Mouse (Mus musculus) bone marrow macrophage, adult 2 months (primary cell): ENCODE measurements around the gene Slc38a9. TPM values are rescaled to one million over a fixed set of nuclear protein-coding genes. Genes with fewer than 3 reads are reported as not detected.

Source experiments
- H3K27ac ChIP-seq: 2 replicates; pipeline ENCODE4 v1.5.1; 2012; ENCODE audit warnings: low read depth, low read length; ENCODE audit not compliant: insufficient read depth
- H3K4me1 ChIP-seq: 2 replicates; pipeline ENCODE4 v1.6.1; 2012; ENCODE audit warnings: low read length; ENCODE audit not compliant: control insufficient read depth, insufficient read depth
- H3K4me3 ChIP-seq: 2 replicates; pipeline ENCODE4 v1.5.1; 2012; ENCODE audit warnings: mild to moderate bottlenecking, low read length, moderate library complexity; ENCODE audit not compliant: insufficient read depth
- CTCF ChIP-seq: IDR thresholded peaks from 2 replicates; pipeline ENCODE4 v1.5.1; 2012; ENCODE audit warnings: low read depth, mild to moderate bottlenecking, low read length, moderate library complexity
- POLR2A ChIP-seq: IDR thresholded peaks from 2 replicates; pipeline ENCODE4 v1.6.1; 2012; ENCODE audit warnings: mild to moderate bottlenecking, low read depth, low read length, borderline replicate concordance
- polyA plus RNA-seq: library from polyadenylated mRNA; stranded (reverse); fragments of >200 nt; gene quantifications from 2 replicates; pipeline ENCODE4 v1.2.4, GENCODE M21; 2012; ENCODE audit not compliant: missing spikeins, insufficient read depth, insufficient read length

The Slc38a9 gene
- polyA plus RNA-seq, result 36.3 and 38.4 TPM in 2 replicates

DNA sequence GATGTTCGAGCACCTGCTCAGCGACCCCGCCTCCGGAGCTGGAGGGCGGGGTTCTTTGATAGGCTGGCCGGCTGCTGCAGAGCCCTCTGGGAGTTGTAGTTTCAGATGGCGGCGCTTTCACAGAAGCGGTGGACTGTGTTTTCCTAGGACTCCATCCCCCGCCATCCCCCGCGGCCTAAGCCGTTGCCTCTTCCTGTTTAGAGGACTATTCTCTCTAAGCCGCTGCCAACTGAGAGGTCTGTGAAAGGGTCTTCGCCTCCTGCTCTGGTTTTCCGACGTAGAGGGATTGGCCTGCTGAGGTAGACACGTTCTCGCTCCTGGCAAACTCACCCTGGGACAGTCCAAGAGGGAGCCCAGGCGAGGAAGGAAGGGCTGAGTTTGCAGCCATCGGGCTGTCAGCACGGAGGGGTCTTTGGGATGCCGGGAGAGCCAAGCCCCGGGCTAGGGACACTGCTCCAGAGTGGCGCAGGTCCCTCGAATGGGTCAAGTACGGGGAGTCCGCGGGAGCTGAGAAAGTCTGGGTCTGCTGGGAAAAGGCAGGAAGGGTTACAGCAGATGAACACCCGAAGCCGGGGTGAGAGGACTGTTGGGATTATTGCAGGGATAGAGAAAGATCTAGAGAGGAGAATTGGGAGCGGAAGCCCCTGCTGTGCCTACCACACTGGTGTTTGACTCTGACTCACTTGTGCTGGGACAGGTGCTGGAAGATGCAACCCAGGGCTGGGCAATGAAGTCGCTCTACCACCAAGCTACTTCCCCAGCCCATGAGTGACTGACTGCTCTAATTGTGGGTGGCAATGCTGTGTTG lies at the start of gene Slc38a9:
Gene Slc38a9, plus strand, starts transcription at position 178 of the 808 bp plus-strand sequence.
- peak within 1 kb of the TSS; percentile 16; the same call in 1 of the 2 replicates for H3K27ac ChIP-seq

DNA sequence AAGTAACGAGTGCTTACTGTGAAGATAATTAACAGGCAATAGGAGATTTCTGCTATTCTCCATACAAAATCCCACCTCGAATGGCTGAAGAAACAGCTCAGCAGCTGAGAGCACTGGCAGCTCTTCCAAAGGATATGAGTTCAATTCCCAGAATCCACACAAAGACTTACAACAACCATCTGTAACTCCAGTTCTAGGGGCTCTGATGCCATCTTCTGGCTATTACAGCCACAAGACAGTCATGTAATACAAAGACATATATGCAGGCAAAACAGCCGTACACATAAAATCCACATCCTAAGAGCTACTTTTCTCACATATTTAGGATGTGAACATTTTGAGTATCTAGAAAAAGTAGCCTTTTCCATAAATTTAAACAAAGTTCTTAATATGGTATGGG lies 39.0 kb upstream of the Slc38a9 start:
- Histone ChIP-seq H3K27ac (no peak overlapping the region), H3K4me1 (no peaks in the 10 kb centered on the region), H3K4me3 (no peak overlapping the region)
- no peak for TF ChIP-seq POLR2A
- TF ChIP-seq CTCF, result no peak

More for the DNA sequence above, at the start of gene Slc38a9:
- H3K4me3 ChIP-seq, result peak within 1 kb of the TSS; percentile 88
- TF ChIP-seq CTCF, result no peak
- TF ChIP-seq POLR2A, result no peak; the same call in 1 of the 2 replicates
- peaks cover 14% of the 10 kb centered on the region for H3K4me1 ChIP-seq

GRCm38 (mm10) chr13:112623656-112624055 lies 36.9 kb upstream of the Slc38a9 start:
- TF ChIP-seq CTCF (no peak), POLR2A (no peak)
- Histone ChIP-seq H3K4me1 (no peaks in the 10 kb centered on the region), H3K27ac (no peak overlapping the region), H3K4me3 (no peak overlapping the region)

DNA sequence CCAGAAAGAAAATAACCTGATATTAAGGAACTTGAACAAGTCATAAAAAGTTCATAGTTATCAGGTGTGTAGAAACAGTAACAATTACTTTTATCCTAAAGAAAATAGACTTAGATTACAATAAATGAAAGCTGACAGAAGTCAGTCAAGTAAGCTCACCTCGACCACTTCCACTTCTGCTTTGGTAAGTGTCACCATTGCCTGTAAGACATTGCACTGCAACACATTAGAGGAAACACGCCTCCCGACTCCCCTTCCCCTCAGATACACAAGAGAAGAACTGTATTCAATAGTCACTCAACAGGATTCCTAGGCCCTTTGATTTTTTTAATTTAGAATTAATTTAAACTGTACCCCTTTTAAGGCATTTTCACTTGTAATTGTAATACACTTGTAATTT lies 35.9 kb upstream of the Slc38a9 start:
- no peak overlapping the region for H3K27ac ChIP-seq
- no peak overlapping the region for H3K4me3 ChIP-seq
- TF ChIP-seq CTCF, result no peak
- no peak for TF ChIP-seq POLR2A
- H3K4me1 ChIP-seq, result no peaks in the 10 kb centered on the region

- Histone ChIP-seq H3K4me1 (no peaks in the 10 kb centered on the region), H3K27ac (no peak overlapping the region), H3K4me3 (no peak overlapping the region)
- TF ChIP-seq CTCF (no peak), POLR2A (no peak)
These were observed 35.0 kb upstream of the Slc38a9 start for GRCm38 (mm10) chr13:112625566-112625965.

DNA sequence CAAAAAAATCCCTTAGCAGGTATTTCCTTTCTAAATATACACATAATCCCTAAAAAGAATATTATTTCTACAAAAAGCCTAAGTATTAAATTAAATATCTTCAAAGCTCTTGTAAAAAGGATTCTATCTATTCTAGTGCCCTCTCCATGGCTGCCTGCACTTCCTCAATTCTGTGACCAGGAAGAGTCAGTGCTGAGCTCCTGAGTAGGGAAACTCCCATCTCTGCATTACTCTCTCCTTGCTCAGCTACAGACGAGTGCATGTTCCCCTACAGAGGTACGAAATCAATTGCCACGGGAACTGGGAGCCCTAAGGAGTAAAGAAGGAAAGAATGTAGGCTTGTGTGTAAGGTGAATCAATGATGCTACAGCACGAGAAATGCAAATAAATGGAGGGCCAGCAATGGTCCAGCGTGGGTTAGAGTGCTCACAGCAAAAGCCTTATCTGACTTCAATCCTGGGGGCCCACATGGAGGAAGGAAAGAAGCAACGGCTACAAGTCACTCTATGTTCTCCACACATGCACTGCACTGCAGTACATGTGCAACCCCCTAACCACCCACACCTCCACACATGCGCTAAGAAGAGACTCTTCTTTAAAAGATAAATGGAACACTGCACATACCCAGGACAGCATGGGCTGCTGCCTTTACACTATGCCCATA lies 25.2 kb upstream of the Slc38a9 start:
- no peak overlapping the region for H3K4me3 ChIP-seq
- no peak overlapping the region for H3K27ac ChIP-seq
- TF ChIP-seq CTCF (no peak), POLR2A (no peak)
- peaks cover 4% of the 10 kb centered on the region for H3K4me1 ChIP-seq

DNA sequence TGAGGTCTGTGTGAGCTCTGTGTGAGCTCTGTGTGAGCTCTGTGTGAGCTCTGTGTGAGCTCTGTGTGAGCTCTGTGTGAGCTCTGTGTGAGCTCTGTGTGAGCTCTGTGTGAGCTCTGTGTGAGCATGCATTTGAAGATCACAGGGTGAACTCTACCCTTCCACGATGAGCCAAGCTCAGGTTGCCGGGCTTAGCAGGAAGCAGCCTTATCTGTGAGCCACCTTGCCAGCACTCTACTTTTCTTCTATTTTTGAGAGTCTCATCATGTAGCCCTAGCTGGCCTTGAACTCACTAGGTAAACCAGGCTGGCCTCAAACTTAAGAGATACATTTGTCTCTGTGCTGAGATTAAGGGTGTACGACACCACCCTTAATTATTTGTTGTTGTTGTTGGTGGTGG lies 24.1 kb upstream of the Slc38a9 start:
- Histone ChIP-seq H3K27ac (no peak overlapping the region), H3K4me1 (peaks cover 4% of the 10 kb centered on the region), H3K4me3 (no peak overlapping the region)
- TF ChIP-seq CTCF (no peak), POLR2A (no peak)

DNA sequence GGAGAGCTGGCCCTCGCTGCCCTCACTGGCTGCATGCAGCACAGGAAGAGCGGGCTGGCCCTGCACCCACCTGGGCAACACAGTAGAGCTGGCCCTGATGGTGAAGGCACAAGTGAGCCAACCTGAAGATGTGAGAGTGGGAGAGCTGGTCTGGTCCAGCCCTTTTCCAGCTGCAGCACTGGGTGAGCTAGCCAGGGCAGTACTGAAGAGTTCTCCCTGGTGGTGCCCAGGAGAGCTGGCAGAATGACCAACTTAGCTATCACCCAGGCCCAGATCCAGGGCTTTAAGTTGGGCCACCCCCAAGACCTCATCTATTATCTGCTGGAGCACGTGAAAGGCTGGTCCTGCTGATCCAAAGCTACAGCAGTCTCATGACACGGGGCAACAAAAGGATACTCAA lies 21.4 kb upstream of the Slc38a9 start:
- TF ChIP-seq POLR2A, result no peak
- TF ChIP-seq CTCF, result no peak
- Histone ChIP-seq H3K4me3 (no peak overlapping the region), H3K4me1 (peaks cover 4% of the 10 kb centered on the region), H3K27ac (no peak overlapping the region)

- Histone ChIP-seq H3K27ac (no peak overlapping the region), H3K4me1 (no peaks in the 10 kb centered on the region), H3K4me3 (no peak overlapping the region)
- TF ChIP-seq POLR2A, result no peak
- TF ChIP-seq CTCF, result no peak
These were observed 17.7 kb upstream of the Slc38a9 start for GRCm38 (mm10) chr13:112642897-112643296.

GRCm38 (mm10) chr13:112644996-112645395 lies 15.6 kb upstream of the Slc38a9 start:
- TF ChIP-seq POLR2A (no peak), CTCF (no peak)
- H3K27ac ChIP-seq, result no peak overlapping the region
- no peaks in the 10 kb centered on the region for H3K4me1 ChIP-seq
- no peak overlapping the region for H3K4me3 ChIP-seq
